Comparison of ENCODE assay signal across 25 mouse cellular contexts in genomic region chr9:78985184-78985864, GRCm38 (mm10).
DNase-seq lines count a peak whose midpoint lies in the region; ATAC-seq and TF ChIP-seq lines count a peak whose summit lies in the region.
"Had no signal": no experiment of that assay in that cellular context is flagged by ENCODE, and none has a peak within 500 bp of the region (broad histone marks: within the 10 kb centered on the region; RNA-seq: fewer than 3 reads in every experiment).

No protein-coding gene starts in this region.

- no peak overlapping the region for H3K4me2 ChIP-seq in kidney, embryonic 14.5 days (replicated peaks; ENCODE audit: low read depth, low read length)
- H3K4me2 ChIP-seq in kidney, embryonic 16.5 days (replicated peaks; ENCODE audit: low read depth, low read length) = no peak overlapping the region
- H3K4me2 ChIP-seq in hindbrain, embryonic 11.5 days (replicated peaks; ENCODE audit: low read depth, low read length) = no peak overlapping the region
- H3K4me2 ChIP-seq: embryonic facial prominence, embryonic 12.5 days; forebrain, embryonic 13.5 days had no signal

- peak; percentile 8 for DNase-seq in kidney, adult 2 months
- DNase-seq in kidney, postnatal 10 days = no peak
- no peak for DNase-seq in kidney, postnatal 25 days
- peak; percentile 1 for DNase-seq in kidney, postnatal 14 days
- DNase-seq in hindbrain, embryonic 11.5 days (ENCODE audit: low spot score) = no peak
- DNase-seq in frontal cortex, postnatal 10 days (ENCODE audit: low spot score in 2 of 2) = no peak
- DNase-seq: adrenal gland, adult 8-10 months; adrenal gland, postnatal 14 days; adrenal gland, postnatal 36 days; B cell, adult 2 months; cerebellum, adult 11-12 months; cerebellum, adult 2 months; cerebellum, adult 9-10 months; cerebellum, postnatal 10 days; cerebellum, postnatal 25 days had no signal

- no peaks in the 10 kb centered on the region for H3K9me3 ChIP-seq in kidney, embryonic 14.5 days (ENCODE audit: control insufficient read depth, low read length)
- no peaks in the 10 kb centered on the region for H3K9me3 ChIP-seq in kidney, embryonic 16.5 days (ENCODE audit: low read length)
- no peaks in the 10 kb centered on the region for H3K9me3 ChIP-seq in hindbrain, embryonic 11.5 days (ENCODE audit: control insufficient read depth, low read length)
- H3K9me3 ChIP-seq: embryonic facial prominence, embryonic 10.5 days; embryonic facial prominence, embryonic 12.5 days; forebrain, embryonic 13.5 days; G1E had no signal

- peak; percentile 68; the same call in 1 of the 2 replicates for ATAC-seq in kidney, embryonic 14.5 days (ENCODE audit: low FRiP score, low TSS enrichment)
- ATAC-seq in kidney, embryonic 16.5 days (ENCODE audit: low FRiP score, low TSS enrichment) = peak; percentile 75
- no peak for ATAC-seq in hindbrain, embryonic 11.5 days (ENCODE audit: low FRiP score)
- ATAC-seq: activated CD4-positive, CD25-positive, alpha-beta regulatory T cell, adult 4 months; CD4-positive, CD25-positive, alpha-beta regulatory T cell, adult 4 months; forebrain, embryonic 13.5 days; Patski had no signal

- WGBS in kidney, adult 2 months = 44% methylated on average over 5 of the region's 5 CpGs
- 70% methylated on average over 5 of the region's 5 CpGs for WGBS in kidney, embryonic 14.5 days
- WGBS in kidney, embryonic 16.5 days = 57% methylated on average over 5 of the region's 5 CpGs
- 75% methylated on average over 5 of the region's 5 CpGs for WGBS in hindbrain, embryonic 11.5 days

- H3K27me3 ChIP-seq in kidney, adult 2 months (replicated peaks; ENCODE audit: control insufficient read depth, insufficient read depth, low read length) = no peaks in the 10 kb centered on the region
- H3K27me3 ChIP-seq in kidney, embryonic 14.5 days (ENCODE audit: control insufficient read depth, insufficient read depth, low read length) = no peaks in the 10 kb centered on the region
- no peaks in the 10 kb centered on the region for H3K27me3 ChIP-seq in kidney, embryonic 16.5 days (ENCODE audit: insufficient read depth, low read length)
- H3K27me3 ChIP-seq in hindbrain, embryonic 11.5 days (ENCODE audit: control insufficient read depth, insufficient read depth, low read length) = no peaks in the 10 kb centered on the region
- H3K27me3 ChIP-seq: CH12.LX; embryonic facial prominence, embryonic 12.5 days; forebrain, embryonic 13.5 days had no signal

- H3K27ac ChIP-seq in kidney, adult 2 months (ENCODE audit: insufficient read depth, low read depth, low read length) = no peak overlapping the region
- H3K27ac ChIP-seq in kidney, embryonic 14.5 days (ENCODE audit: low read depth, low read length) = peak overlapping the region; percentile 51; the same call in 1 of the 2 replicates
- peak overlapping the region; percentile 68 for H3K27ac ChIP-seq in kidney, embryonic 16.5 days (ENCODE audit: low read length)
- no peak overlapping the region for H3K27ac ChIP-seq in hindbrain, embryonic 11.5 days (ENCODE audit: low read depth, low read length)
- H3K27ac ChIP-seq: embryonic facial prominence, embryonic 10.5 days; embryonic facial prominence, embryonic 12.5 days; forebrain, embryonic 13.5 days had no signal

- no peak overlapping the region for H3K4me3 ChIP-seq in kidney, adult 2 months (ENCODE audit: insufficient read depth, low read depth, low read length)
- H3K4me3 ChIP-seq in kidney, embryonic 14.5 days (ENCODE audit: low read length) = no peak overlapping the region
- no peak overlapping the region for H3K4me3 ChIP-seq in kidney, embryonic 16.5 days (ENCODE audit: low read length)
- no peak overlapping the region for H3K4me3 ChIP-seq in hindbrain, embryonic 11.5 days (ENCODE audit: low read depth, low read length)
- H3K4me3 ChIP-seq: embryonic facial prominence, embryonic 10.5 days; embryonic facial prominence, embryonic 12.5 days; forebrain, embryonic 13.5 days had no signal

- no peaks in the 10 kb centered on the region for H3K4me1 ChIP-seq in kidney, adult 2 months (ENCODE audit: control insufficient read depth, insufficient read depth, low read length)
- H3K4me1 ChIP-seq in kidney, embryonic 14.5 days (ENCODE audit: control insufficient read depth, insufficient read depth, low read length) = no peaks in the 10 kb centered on the region
- H3K4me1 ChIP-seq in kidney, embryonic 16.5 days (ENCODE audit: insufficient read depth, low read length) = 0 out of 2 replicates have a peak, but pooled peaks cover 4% of the 10 kb centered on the region
- H3K4me1 ChIP-seq in hindbrain, embryonic 11.5 days (replicated peaks; ENCODE audit: control insufficient read depth, insufficient read depth, low read length) = no peaks in the 10 kb centered on the region
- H3K4me1 ChIP-seq: embryonic facial prominence, embryonic 10.5 days; embryonic facial prominence, embryonic 12.5 days; forebrain, embryonic 13.5 days had no signal

- H3K36me3 ChIP-seq in kidney, adult 2 months (ENCODE audit: control insufficient read depth, insufficient read depth, low read length) = no peaks in the 10 kb centered on the region
- no peaks in the 10 kb centered on the region for H3K36me3 ChIP-seq in kidney, embryonic 14.5 days (ENCODE audit: control insufficient read depth, insufficient read depth, low read length)
- H3K36me3 ChIP-seq in kidney, embryonic 16.5 days (ENCODE audit: insufficient read depth, low read length) = no peaks in the 10 kb centered on the region
- H3K36me3 ChIP-seq in hindbrain, embryonic 11.5 days (ENCODE audit: control insufficient read depth, insufficient read depth, low read length) = no peaks in the 10 kb centered on the region
- H3K36me3 ChIP-seq: embryonic facial prominence, embryonic 10.5 days; embryonic facial prominence, embryonic 12.5 days; G1E had no signal

- H3K9ac ChIP-seq in kidney, embryonic 14.5 days (ENCODE audit: low read depth, low read length) = no peak overlapping the region
- H3K9ac ChIP-seq in kidney, embryonic 16.5 days (replicated peaks; ENCODE audit: low read length) = no peak overlapping the region
- no peak overlapping the region for H3K9ac ChIP-seq in hindbrain, embryonic 11.5 days (ENCODE audit: low read depth, low read length)
- H3K9ac ChIP-seq: embryonic facial prominence, embryonic 12.5 days; forebrain, embryonic 13.5 days had no signal

- no peak for TF ChIP-seq POLR2A in kidney, adult 2 months (IDR thresholded peaks at IDR 0.05; ENCODE audit: low read depth, low read length)

- no peak for TF ChIP-seq CTCF in kidney, adult 2 months (conservative IDR thresholded peaks at IDR 0.05; ENCODE audit: insufficient read depth, insufficient read length, low read depth, low read length)

Comparison
In these comparisons a context has a peak if more than half of its experiments do, and no peak if none do; other contexts are left out.
1. DNase-seq: peak in kidney, adult 2 months (single experiment) and kidney, postnatal 14 days (single experiment); none in kidney, postnatal 10 days (single experiment), kidney, postnatal 25 days (0 of 2), hindbrain, embryonic 11.5 days (single experiment) and frontal cortex, postnatal 10 days (0 of 2).
2. H3K27ac ChIP-seq: peak in kidney, embryonic 14.5 days (single experiment) and kidney, embryonic 16.5 days (single experiment); none in kidney, adult 2 months (single experiment) and hindbrain, embryonic 11.5 days (single experiment).